Mouse (Mus musculus): ENCODE data around the gene Anxa9. TPM values are rescaled to one million over a fixed set of nuclear protein-coding genes. Genes with fewer than 3 reads are reported as not detected.
A peak's percentile ranks its signal among the peaks of the same experiment; 100 is the strongest.
"Not testable (repeated sequence)": the region's sequence is repeated elsewhere in the genome, so short reads cannot be mapped to it uniquely, and the experiment has no call there.

The Anxa9 gene
- polyA plus RNA-seq (2015; fragmentation: Nextera tagmentation; extraction: Ambion mirVana): 57.2 and 63.1 TPM in 2 replicates

- TF ChIP-seq CTCF (IDR thresholded peaks at IDR 0.05; ENCODE audit: low read depth) (no peak), EP300 (optimal IDR thresholded peaks at IDR 0.05) (no peak)
- WGBS: 34% methylated on average over 7 of the region's 7 CpGs
- peak; percentile 28 for ATAC-seq (ENCODE audit: low FRiP score, low TSS enrichment)
Observed at GRCm38 (mm10) chr3:95307100-95307499, at the start of gene Anxa9. Gene Anxa9, minus strand, starts transcription at chr3:95307176.

GRCm38 (mm10) chr3:95355911-95356544 is 49.1 kb upstream of the Anxa9 start:
- H3K4me1 ChIP-seq (replicated peaks; ENCODE audit: control insufficient read depth, insufficient read depth); ATAC-seq (ENCODE audit: low FRiP score, low TSS enrichment); H3K27ac ChIP-seq (replicated peaks); H3K27me3 ChIP-seq (ENCODE audit: control insufficient read depth, insufficient read depth, low read length); H3K9ac ChIP-seq (ENCODE audit: low read length); H3K36me3 ChIP-seq (ENCODE audit: control insufficient read depth, insufficient read depth, low read length); DNase-seq (ENCODE audit: low spot score); H3K9me3 ChIP-seq (ENCODE audit: control insufficient read depth, low read length): not testable (repeated sequence)
- 26% methylated on average over 8 of the region's 19 CpGs for WGBS
- Histone ChIP-seq H3K4me3 (ENCODE audit: low read depth, low read length) (peak overlapping the region; percentile 45; the same call in 1 of the 2 replicates), H3K4me2 (replicated peaks; ENCODE audit: low read depth) (peak overlapping the region; percentile 31; the same call in 1 of the 2 replicates)

More at GRCm38 (mm10) chr3:95307100-95307499, at the start of gene Anxa9:
- H3K36me3 ChIP-seq (ENCODE audit: control insufficient read depth, insufficient read depth, low read length): no peaks in the 10 kb centered on the region
- H3K4me2 ChIP-seq (replicated peaks; ENCODE audit: low read depth): no peak within 1 kb of the TSS
- peak within 1 kb of the TSS; percentile 14; the same call in 1 of the 2 replicates for H3K9ac ChIP-seq (ENCODE audit: low read length)
- H3K4me3 ChIP-seq (ENCODE audit: low read depth, low read length): no peak within 1 kb of the TSS
- no peaks in the 10 kb centered on the region for H3K9me3 ChIP-seq (ENCODE audit: control insufficient read depth, low read length)
- H3K27me3 ChIP-seq (ENCODE audit: control insufficient read depth, insufficient read depth, low read length): no peaks in the 10 kb centered on the region
- H3K27ac ChIP-seq (replicated peaks): peak within 1 kb of the TSS; percentile 83
- no peak for DNase-seq (ENCODE audit: low spot score)
- no peaks in the 10 kb centered on the region for H3K4me1 ChIP-seq (replicated peaks; ENCODE audit: control insufficient read depth, insufficient read depth)

GRCm38 (mm10) chr3:95349491-95349890 is 42.5 kb upstream of the Anxa9 start:
- H3K9ac ChIP-seq (ENCODE audit: low read length): no peak overlapping the region
- DNase-seq (ENCODE audit: low spot score): no peak
- no peak overlapping the region for H3K4me2 ChIP-seq (replicated peaks; ENCODE audit: low read depth)
- TF ChIP-seq EP300 (optimal IDR thresholded peaks at IDR 0.05) (no peak), CTCF (IDR thresholded peaks at IDR 0.05; ENCODE audit: low read depth) (peak; percentile 82)
- no peaks in the 10 kb centered on the region for H3K27me3 ChIP-seq (ENCODE audit: control insufficient read depth, insufficient read depth, low read length)
- ATAC-seq (ENCODE audit: low FRiP score, low TSS enrichment): no peak
- H3K4me3 ChIP-seq (ENCODE audit: low read depth, low read length): no peak overlapping the region
- H3K9me3 ChIP-seq (ENCODE audit: control insufficient read depth, low read length): no peaks in the 10 kb centered on the region
- no peak overlapping the region for H3K27ac ChIP-seq (replicated peaks)
- H3K36me3 ChIP-seq (ENCODE audit: control insufficient read depth, insufficient read depth, low read length): peaks cover 17% of the 10 kb centered on the region
- H3K4me1 ChIP-seq (replicated peaks; ENCODE audit: control insufficient read depth, insufficient read depth): no peaks in the 10 kb centered on the region

- not testable (repeated sequence) for H3K4me1 ChIP-seq (replicated peaks; ENCODE audit: control insufficient read depth, insufficient read depth); H3K9ac ChIP-seq (ENCODE audit: low read length); H3K9me3 ChIP-seq (ENCODE audit: control insufficient read depth, low read length); H3K27ac ChIP-seq (replicated peaks); ATAC-seq (ENCODE audit: low FRiP score, low TSS enrichment); H3K4me2 ChIP-seq (replicated peaks; ENCODE audit: low read depth); H3K4me3 ChIP-seq (ENCODE audit: low read depth, low read length); H3K27me3 ChIP-seq (ENCODE audit: control insufficient read depth, insufficient read depth, low read length); DNase-seq (ENCODE audit: low spot score)
- 97% methylated on average over 4 of the region's 5 CpGs for WGBS
- peaks cover 17% of the 10 kb centered on the region for H3K36me3 ChIP-seq (ENCODE audit: control insufficient read depth, insufficient read depth, low read length)
Observed at GRCm38 (mm10) chr3:95348343-95348742, 41.4 kb upstream of the Anxa9 start.

- ATAC-seq (ENCODE audit: low FRiP score, low TSS enrichment): no peak
- no peak overlapping the region for H3K27ac ChIP-seq (replicated peaks)
- TF ChIP-seq CTCF (IDR thresholded peaks at IDR 0.05; ENCODE audit: low read depth) (no peak), EP300 (optimal IDR thresholded peaks at IDR 0.05) (no peak)
- DNase-seq (ENCODE audit: low spot score): no peak
- 87% methylated on average over 7 of the region's 7 CpGs for WGBS
- no peaks in the 10 kb centered on the region for H3K27me3 ChIP-seq (ENCODE audit: control insufficient read depth, insufficient read depth, low read length)
- no peak overlapping the region for H3K4me3 ChIP-seq (ENCODE audit: low read depth, low read length)
- peaks cover 18% of the 10 kb centered on the region for H3K36me3 ChIP-seq (ENCODE audit: control insufficient read depth, insufficient read depth, low read length)
- H3K4me1 ChIP-seq (replicated peaks; ENCODE audit: control insufficient read depth, insufficient read depth): no peaks in the 10 kb centered on the region
- H3K9me3 ChIP-seq (ENCODE audit: control insufficient read depth, low read length): no peaks in the 10 kb centered on the region
- H3K9ac ChIP-seq (ENCODE audit: low read length): no peak overlapping the region
- no peak overlapping the region for H3K4me2 ChIP-seq (replicated peaks; ENCODE audit: low read depth)
Observed at GRCm38 (mm10) chr3:95346454-95346853, 39.5 kb upstream of the Anxa9 start.

- H3K4me2 ChIP-seq (replicated peaks; ENCODE audit: low read depth); DNase-seq (ENCODE audit: low spot score); H3K9me3 ChIP-seq (ENCODE audit: control insufficient read depth, low read length); H3K27me3 ChIP-seq (ENCODE audit: control insufficient read depth, insufficient read depth, low read length); H3K9ac ChIP-seq (ENCODE audit: low read length); H3K4me3 ChIP-seq (ENCODE audit: low read depth, low read length); ATAC-seq (ENCODE audit: low FRiP score, low TSS enrichment); H3K4me1 ChIP-seq (replicated peaks; ENCODE audit: control insufficient read depth, insufficient read depth); H3K27ac ChIP-seq (replicated peaks): not testable (repeated sequence)
- WGBS: 93% methylated on average over 9 of the region's 9 CpGs
- peaks cover 40% of the 10 kb centered on the region for H3K36me3 ChIP-seq (ENCODE audit: control insufficient read depth, insufficient read depth, low read length)
Observed at GRCm38 (mm10) chr3:95343356-95344000, 36.5 kb upstream of the Anxa9 start.

All from stomach, postnatal 0 days (tissue).